Mouse (Mus musculus): ENCODE measurements around the gene Slc25a30. TPM values are rescaled to one million over a fixed set of nuclear protein-coding genes. Genes with fewer than 3 reads are reported as not detected.
A peak's percentile ranks its signal among the peaks of the same experiment; 100 is the strongest.

The Slc25a30 gene
- total RNA-seq (2014; rRNA removed) = 17.4 and 27.2 TPM in 2 replicates
- polyA plus RNA-seq (2015; fragmentation: Nextera tagmentation; extraction: Ambion mirVana) = 4.8 and 6.0 TPM in 2 replicates

- Histone ChIP-seq H3K27me3 (ENCODE audit: insufficient read depth, low read length) (no peaks in the 10 kb centered on the region), H3K9ac (replicated peaks; ENCODE audit: low read length) (peak within 1 kb of the TSS; percentile 75), H3K27ac (peak within 1 kb of the TSS; percentile 92), H3K9me3 (ENCODE audit: low read length) (no peaks in the 10 kb centered on the region), H3K4me3 (ENCODE audit: low read length) (peak within 1 kb of the TSS; percentile 76), H3K4me2 (ENCODE audit: low read depth, low read length) (peak within 1 kb of the TSS; percentile 75), H3K4me1 (ENCODE audit: insufficient read depth, low read length) (no peaks in the 10 kb centered on the region), H3K36me3 (ENCODE audit: insufficient read depth, low read length) (no peaks in the 10 kb centered on the region)
- ATAC-seq = peak; percentile 99
- TF ChIP-seq CTCF (IDR thresholded peaks at IDR 0.05; ENCODE audit: low read depth) = no peak
- peak; percentile 97 for DNase-seq (ENCODE audit: low spot score)
- 8% methylated on average over 44 of the region's 51 CpGs for WGBS
These were observed at the start of gene Slc25a30 for GRCm38 (mm10) chr14:75786868-75787793. TSS of gene Slc25a30 (minus strand) at chr14:75787037.

GRCm38 (mm10) chr14:75836579-75836978 lies 49.7 kb upstream of the Slc25a30 start:
- 94% methylated on average over 3 of the region's 3 CpGs for WGBS
- H3K9ac ChIP-seq (replicated peaks; ENCODE audit: low read length) = no peak overlapping the region
- no peaks in the 10 kb centered on the region for H3K27me3 ChIP-seq (ENCODE audit: insufficient read depth, low read length)
- H3K36me3 ChIP-seq (ENCODE audit: insufficient read depth, low read length) = no peaks in the 10 kb centered on the region
- peaks cover 7% of the 10 kb centered on the region; the same call in 1 of the 2 replicates for H3K4me1 ChIP-seq (ENCODE audit: insufficient read depth, low read length)
- no peak overlapping the region for H3K27ac ChIP-seq
- no peak overlapping the region for H3K4me2 ChIP-seq (ENCODE audit: low read depth, low read length)
- ATAC-seq = no peak
- no peak overlapping the region for H3K4me3 ChIP-seq (ENCODE audit: low read length)
- TF ChIP-seq CTCF (IDR thresholded peaks at IDR 0.05; ENCODE audit: low read depth) = no peak
- DNase-seq (ENCODE audit: low spot score) = no peak
- no peaks in the 10 kb centered on the region for H3K9me3 ChIP-seq (ENCODE audit: low read length)

GRCm38 (mm10) chr14:75834739-75835381 lies 48.0 kb upstream of the Slc25a30 start:
- peak; percentile 42 for TF ChIP-seq CTCF (IDR thresholded peaks at IDR 0.05; ENCODE audit: low read depth)
- no peaks in the 10 kb centered on the region for H3K27me3 ChIP-seq (ENCODE audit: insufficient read depth, low read length)
- ATAC-seq = peak; percentile 25

GRCm38 (mm10) chr14:75834251-75834738 lies 47.5 kb upstream of the Slc25a30 start:
- no peak for TF ChIP-seq CTCF (IDR thresholded peaks at IDR 0.05; ENCODE audit: low read depth)

More at GRCm38 (mm10) chr14:75834739-75835381, 48.0 kb upstream of the Slc25a30 start:
- Histone ChIP-seq H3K9ac (replicated peaks; ENCODE audit: low read length) (peak overlapping the region; percentile 61), H3K9me3 (ENCODE audit: low read length) (no peaks in the 10 kb centered on the region), H3K4me1 (ENCODE audit: insufficient read depth, low read length) (peaks cover 7% of the 10 kb centered on the region; the same call in 1 of the 2 replicates), H3K4me2 (ENCODE audit: low read depth, low read length) (peak overlapping the region; percentile 78), H3K36me3 (ENCODE audit: insufficient read depth, low read length) (no peaks in the 10 kb centered on the region), H3K27ac (peak overlapping the region; percentile 78), H3K4me3 (ENCODE audit: low read length) (peak overlapping the region; percentile 41)
- WGBS = under 1% methylated on average over 16 of the region's 16 CpGs
- DNase-seq (ENCODE audit: low spot score) = peak; percentile 48

GRCm38 (mm10) chr14:75833546-75834250 lies 46.9 kb upstream of the Slc25a30 start:
- Histone ChIP-seq H3K27me3 (ENCODE audit: insufficient read depth, low read length) (no peaks in the 10 kb centered on the region), H3K27ac (peak overlapping the region; percentile 78), H3K4me3 (ENCODE audit: low read length) (peak overlapping the region; percentile 41; the same call in 1 of the 2 replicates), H3K4me1 (ENCODE audit: insufficient read depth, low read length) (peaks cover 13% of the 10 kb centered on the region), H3K9ac (replicated peaks; ENCODE audit: low read length) (peak overlapping the region; percentile 61; the same call in 1 of the 2 replicates), H3K9me3 (ENCODE audit: low read length) (no peaks in the 10 kb centered on the region), H3K4me2 (ENCODE audit: low read depth, low read length) (peak overlapping the region; percentile 78), H3K36me3 (ENCODE audit: insufficient read depth, low read length) (no peaks in the 10 kb centered on the region)
- TF ChIP-seq CTCF (IDR thresholded peaks at IDR 0.05; ENCODE audit: low read depth) = no peak
- ATAC-seq = peak; percentile 52
- 6% methylated on average over 12 of the region's 12 CpGs for WGBS
- DNase-seq (ENCODE audit: low spot score) = no peak

More at GRCm38 (mm10) chr14:75834251-75834738, 47.5 kb upstream of the Slc25a30 start:
- under 1% methylated on average over 10 of the region's 10 CpGs for WGBS
- Histone ChIP-seq H3K36me3 (ENCODE audit: insufficient read depth, low read length) (no peaks in the 10 kb centered on the region), H3K4me3 (ENCODE audit: low read length) (peak overlapping the region; percentile 41), H3K27ac (peak overlapping the region; percentile 78), H3K4me2 (ENCODE audit: low read depth, low read length) (peak overlapping the region; percentile 78), H3K4me1 (ENCODE audit: insufficient read depth, low read length) (peaks cover 7% of the 10 kb centered on the region; the same call in 1 of the 2 replicates), H3K27me3 (ENCODE audit: insufficient read depth, low read length) (no peaks in the 10 kb centered on the region), H3K9me3 (ENCODE audit: low read length) (no peaks in the 10 kb centered on the region), H3K9ac (replicated peaks; ENCODE audit: low read length) (peak overlapping the region; percentile 61)
- ATAC-seq (peak; percentile 88), DNase-seq (ENCODE audit: low spot score) (peak; percentile 74)

GRCm38 (mm10) chr14:75832982-75833381 lies 46.1 kb upstream of the Slc25a30 start:
- 14% methylated on average over 4 of the region's 4 CpGs for WGBS

More at GRCm38 (mm10) chr14:75832982-75833381, 46.1 kb upstream of the Slc25a30 start:
- H3K9ac ChIP-seq (replicated peaks; ENCODE audit: low read length) = no peak overlapping the region
- peak overlapping the region; percentile 78; the same call in 1 of the 2 replicates for H3K4me2 ChIP-seq (ENCODE audit: low read depth, low read length)
- H3K4me3 ChIP-seq (ENCODE audit: low read length) = no peak overlapping the region
- no peak overlapping the region for H3K27ac ChIP-seq
- TF ChIP-seq CTCF (IDR thresholded peaks at IDR 0.05; ENCODE audit: low read depth) = no peak
- ATAC-seq = no peak
- H3K9me3 ChIP-seq (ENCODE audit: low read length) = no peaks in the 10 kb centered on the region
- H3K27me3 ChIP-seq (ENCODE audit: insufficient read depth, low read length) = no peaks in the 10 kb centered on the region
- H3K36me3 ChIP-seq (ENCODE audit: insufficient read depth, low read length) = no peaks in the 10 kb centered on the region
- DNase-seq (ENCODE audit: low spot score) = no peak
- H3K4me1 ChIP-seq (ENCODE audit: insufficient read depth, low read length) = peaks cover 16% of the 10 kb centered on the region
